Mouse (Mus musculus) embryonic fibroblast, embryonic 13.5 days (primary cell): ENCODE measurements around the gene Ccdc183. TPM values are rescaled to one million over a fixed set of nuclear protein-coding genes. Genes with fewer than 3 reads are reported as not detected.

Source experiments
- H3K27ac ChIP-seq: 2 replicates; pipeline ENCODE4 v1.5.1; 2012; ENCODE audit warnings: low read length, control low read depth, inconsistent platforms; ENCODE audit not compliant: insufficient read depth
- H3K4me1 ChIP-seq: 2 replicates; pipeline ENCODE4 v1.6.1; 2011; ENCODE audit warnings: low read length; ENCODE audit not compliant: control insufficient read depth, insufficient read depth
- H3K4me3 ChIP-seq: 2 replicates; pipeline ENCODE4 v1.5.1; 2011; ENCODE audit warnings: mild to moderate bottlenecking, control low read depth, low read length; ENCODE audit not compliant: insufficient read depth
- CTCF ChIP-seq: IDR thresholded peaks from 2 replicates; pipeline ENCODE4 v1.5.1; 2011; ENCODE audit warnings: mild to moderate bottlenecking, control low read depth, low read length, moderate library complexity, borderline replicate concordance; ENCODE audit not compliant: insufficient read depth
- POLR2A ChIP-seq: IDR thresholded peaks from 2 replicates; pipeline ENCODE4 v1.6.1; 2011; ENCODE audit warnings: low read depth, mild to moderate bottlenecking, control low read depth, low read length, moderate library complexity
- polyA plus RNA-seq: library from polyadenylated mRNA; stranded (reverse); fragments of >200 nt; gene quantifications from 2 replicates; pipeline ENCODE4 v1.2.4, GENCODE M21; 2011; ENCODE audit warnings: low read depth; ENCODE audit not compliant: missing spikeins, insufficient read length

Ccdc183 gene
- not detected in 2 replicates for polyA plus RNA-seq

DNA sequence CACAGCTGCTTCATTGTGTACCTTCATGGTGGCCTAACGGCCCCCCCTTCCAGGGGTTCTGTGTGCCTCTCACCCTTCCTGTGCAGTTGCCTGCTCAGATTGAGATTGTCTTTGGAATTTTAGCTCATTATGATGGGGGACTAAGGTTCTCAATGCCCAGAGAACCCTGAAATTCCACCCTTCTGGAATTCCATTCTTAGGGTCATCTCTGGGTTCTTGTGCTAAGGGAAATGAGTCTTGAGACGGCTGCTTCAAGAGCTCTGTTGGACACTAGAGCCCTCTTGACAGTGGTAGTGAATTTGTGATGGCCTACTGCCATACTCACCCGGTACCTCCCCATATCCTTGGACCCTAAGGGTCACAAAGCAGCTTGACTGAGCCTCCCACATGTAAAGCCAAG is at the start of gene Ccdc183:
Ccdc183 (minus strand) TSS at position 101 of the 400 bp plus-strand sequence.
- no peak within 1 kb of the TSS for H3K4me3 ChIP-seq
- no peak within 1 kb of the TSS for H3K27ac ChIP-seq
- TF ChIP-seq CTCF (no peak), POLR2A (no peak)
- H3K4me1 ChIP-seq = no peaks in the 10 kb centered on the region

- H3K27ac ChIP-seq = no peak overlapping the region
- TF ChIP-seq POLR2A (no peak), CTCF (no peak)
- H3K4me1 ChIP-seq = no peaks in the 10 kb centered on the region
- H3K4me3 ChIP-seq = no peak overlapping the region
Measured at GRCm38 (mm10) chr2:25666516-25666915, 49.0 kb upstream of the Ccdc183 start.

DNA sequence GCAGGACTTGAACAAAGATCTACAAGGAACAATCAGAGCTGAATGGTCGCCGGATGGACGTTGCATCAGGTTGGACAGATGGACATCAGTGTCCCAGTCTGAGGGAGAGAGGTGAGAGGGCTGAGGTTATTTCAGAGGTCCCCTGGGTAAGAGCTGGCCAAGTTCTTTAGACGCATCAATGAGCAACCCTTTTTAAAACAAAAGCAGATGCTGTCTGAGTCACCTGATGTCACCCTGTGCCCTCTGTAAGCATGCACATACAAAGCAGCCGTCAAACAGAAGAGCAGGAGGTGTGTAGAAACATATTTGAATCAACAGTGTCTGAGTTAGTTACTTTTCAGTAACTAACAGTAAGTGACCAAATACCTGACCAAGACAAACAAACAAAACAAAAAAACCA is 46.6 kb upstream of the Ccdc183 start:
- TF ChIP-seq POLR2A (no peak), CTCF (no peak)
- Histone ChIP-seq H3K4me1 (peaks cover 7% of the 10 kb centered on the region), H3K27ac (no peak overlapping the region), H3K4me3 (no peak overlapping the region)

GRCm38 (mm10) chr2:25663511-25663910 is 46.0 kb upstream of the Ccdc183 start:
- H3K27ac ChIP-seq = no peak overlapping the region
- no peak overlapping the region for H3K4me3 ChIP-seq
- TF ChIP-seq POLR2A (no peak), CTCF (peak; percentile 52; the same call in 1 of the 2 replicates)
- peaks cover 7% of the 10 kb centered on the region for H3K4me1 ChIP-seq

DNA sequence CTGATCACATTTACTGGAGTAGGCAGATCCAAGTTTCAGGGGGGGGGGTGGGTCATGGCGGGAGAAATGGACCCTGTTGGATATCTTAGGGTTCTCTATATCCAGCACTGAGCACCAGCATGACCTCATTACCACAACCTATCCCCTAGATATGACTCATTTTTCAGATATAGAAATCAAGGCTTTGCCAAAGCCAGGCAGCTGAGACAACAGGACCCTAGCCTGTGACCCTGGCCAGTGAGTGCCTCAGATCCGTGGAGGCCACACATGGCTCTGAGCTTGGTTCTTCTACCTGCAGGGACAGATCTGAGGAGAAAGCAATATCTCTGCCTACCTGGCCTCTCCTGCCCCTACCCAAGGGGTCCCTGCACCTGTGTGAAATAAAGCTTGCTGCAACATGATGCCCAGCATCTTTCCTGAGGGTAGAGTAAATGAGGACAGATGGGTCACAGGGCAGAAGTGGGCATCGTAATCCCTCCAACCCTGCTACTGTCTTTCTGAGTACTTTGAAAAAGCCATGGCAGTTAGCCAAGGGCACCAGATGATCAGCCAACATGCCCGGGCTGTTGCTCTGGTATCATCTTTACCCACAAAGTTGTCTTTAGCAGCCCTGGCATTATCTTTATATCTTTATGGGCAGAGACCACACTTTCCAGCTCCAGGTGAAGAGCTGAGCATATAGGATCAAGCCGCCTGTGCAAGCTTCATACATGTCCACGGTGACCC is 43.9 kb upstream of the Ccdc183 start:
- TF ChIP-seq POLR2A (no peak), CTCF (no peak)
- Histone ChIP-seq H3K4me1 (peaks cover 8% of the 10 kb centered on the region), H3K4me3 (no peak overlapping the region), H3K27ac (no peak overlapping the region)

GRCm38 (mm10) chr2:25660279-25660678 is 42.8 kb upstream of the Ccdc183 start:
- Histone ChIP-seq H3K4me1 (peaks cover 8% of the 10 kb centered on the region), H3K4me3 (no peak overlapping the region), H3K27ac (no peak overlapping the region)
- TF ChIP-seq CTCF (no peak), POLR2A (no peak)

GRCm38 (mm10) chr2:25657652-25658051 is 40.2 kb upstream of the Ccdc183 start, which contains the start of gene Lcn5:
Lcn5 (plus strand) TSS chr2:25657952.
- no peak within 1 kb of the TSS for H3K27ac ChIP-seq
- H3K4me1 ChIP-seq = peaks cover 8% of the 10 kb centered on the region
- H3K4me3 ChIP-seq = no peak within 1 kb of the TSS
- TF ChIP-seq CTCF (no peak), POLR2A (no peak)

- Histone ChIP-seq H3K4me3 (no peak overlapping the region), H3K4me1 (peaks cover 8% of the 10 kb centered on the region), H3K27ac (no peak overlapping the region)
- TF ChIP-seq POLR2A = no peak
- TF ChIP-seq CTCF = no peak
Measured at GRCm38 (mm10) chr2:25657246-25657645, 39.8 kb upstream of the Ccdc183 start.

GRCm38 (mm10) chr2:25656691-25657090 is 39.2 kb upstream of the Ccdc183 start:
- Histone ChIP-seq H3K4me1 (peaks cover 8% of the 10 kb centered on the region), H3K27ac (no peak overlapping the region), H3K4me3 (no peak overlapping the region)
- TF ChIP-seq POLR2A = no peak
- TF ChIP-seq CTCF = no peak

DNA sequence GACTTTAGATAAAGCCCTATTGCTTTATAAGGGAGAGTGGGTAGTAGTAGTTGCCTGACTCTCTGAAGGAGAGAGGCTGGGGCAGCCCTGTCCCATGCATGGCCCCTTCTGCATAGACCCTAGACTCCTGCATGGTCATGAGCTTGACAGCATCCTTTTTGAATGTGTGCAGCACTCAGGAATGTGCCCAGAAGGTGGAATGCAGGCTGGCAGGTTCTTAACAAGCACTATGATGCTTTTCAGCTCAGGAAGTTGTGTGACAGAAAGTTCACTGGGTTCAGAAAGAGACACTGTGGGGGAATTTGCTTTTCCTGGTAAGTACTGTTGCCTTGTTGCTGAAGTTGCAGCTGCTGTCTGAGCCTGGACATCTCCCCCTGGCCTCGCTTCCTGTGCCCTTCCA is 37.0 kb upstream of the Ccdc183 start:
- no peak for TF ChIP-seq POLR2A
- no peak overlapping the region for H3K27ac ChIP-seq
- H3K4me3 ChIP-seq = no peak overlapping the region

More for the DNA sequence above, 37.0 kb upstream of the Ccdc183 start:
- H3K4me1 ChIP-seq = peaks cover 2% of the 10 kb centered on the region; the same call in 1 of the 2 replicates
